Mouse (Mus musculus) neural tube, embryonic 12.5 days (tissue): ENCODE data around the gene Rwdd2a. TPM values are rescaled to one million over a fixed set of nuclear protein-coding genes. Genes with fewer than 3 reads are reported as not detected.
A peak's percentile ranks its signal among the peaks of the same experiment; 100 is the strongest.
"Not testable (repeated sequence)": the region's sequence is repeated elsewhere in the genome, so short reads cannot be mapped to it uniquely, and the experiment has no call there.

Experiments
- ATAC-seq: fragments of 200-750 bp; cut with Nextera tagmentation; 2 replicates; pipeline ENCODE4 v1.8.0; 2017; ENCODE audit warnings: low read depth, mild to moderate bottlenecking, moderate TSS enrichment, moderate library complexity; ENCODE audit not compliant: low FRiP score
- H3K27ac ChIP-seq: fragments of 300-500 bp; sonication (generic); 2 replicates; pipeline ENCODE4 v1.5.1; 2016
- H3K27me3 ChIP-seq: fragments of 300-500 bp; sonication (generic); replicated peaks from 2 replicates; pipeline ENCODE4 v1.6.1; 2016; ENCODE audit warnings: mild to moderate bottlenecking
- H3K36me3 ChIP-seq: fragments of 300-500 bp; sonication (generic); 2 replicates; pipeline ENCODE4 v1.6.1; 2016; ENCODE audit warnings: mild to moderate bottlenecking
- H3K4me1 ChIP-seq: fragments of 300-500 bp; sonication (generic); 2 replicates; pipeline ENCODE4 v1.6.1; 2016
- H3K4me2 ChIP-seq: fragments of 300-500 bp; sonication (generic); replicated peaks from 2 replicates; pipeline ENCODE4 v1.6.1; 2016; ENCODE audit warnings: mild to moderate bottlenecking
- H3K4me3 ChIP-seq: fragments of 300-500 bp; sonication (generic); 2 replicates; pipeline ENCODE4 v1.5.1; 2016
- H3K9ac ChIP-seq: fragments of 300-500 bp; sonication (generic); 2 replicates; pipeline ENCODE4 v1.6.1; 2016; ENCODE audit warnings: mild to moderate bottlenecking
- H3K9me3 ChIP-seq: fragments of 300-500 bp; sonication (generic); 2 replicates; pipeline ENCODE4 v1.6.1; 2016; ENCODE audit warnings: mild to moderate bottlenecking
- WGBS: fragments of 180-500 bp; shearing (Covaris S2); methylation state at CpG from one replicate; pipeline ENCODE4 v1.1.7; 2016; 5-methylcytosine and 5-hydroxymethylcytosine counted together
- polyA plus RNA-seq: library from polyadenylated mRNA; unstranded; fragments of >200 nt; fragmentation: Nextera tagmentation; extraction: Ambion mirVana; gene quantifications from 2 replicates; pipeline ENCODE4 v1.2.1, GENCODE M21; 2016

The Rwdd2a gene
- polyA plus RNA-seq, 1 experiment from 2014 or later, result 6.6 TPM

GRCm38 (mm10) chr9:86570261-86570890, 1.4 kb upstream of the Rwdd2a start:
- peak overlapping the region; percentile 76; the same call in 1 of the 2 replicates for H3K4me3 ChIP-seq
- H3K27me3 ChIP-seq, result no peaks in the 10 kb centered on the region
- WGBS, result 73% methylated on average over 10 of the region's 10 CpGs
- no peaks in the 10 kb centered on the region for H3K9me3 ChIP-seq
- H3K4me1 ChIP-seq, result peaks cover 16% of the 10 kb centered on the region
- ATAC-seq, result no peak
- no peak overlapping the region for H3K9ac ChIP-seq
- H3K27ac ChIP-seq, result no peak overlapping the region
- peaks cover 27% of the 10 kb centered on the region; the same call in 1 of the 2 replicates for H3K36me3 ChIP-seq
- peak overlapping the region; percentile 99 for H3K4me2 ChIP-seq

- peaks cover 22% of the 10 kb centered on the region; the same call in 1 of the 2 replicates for H3K36me3 ChIP-seq
- no peak overlapping the region for H3K27ac ChIP-seq
- no peaks in the 10 kb centered on the region for H3K27me3 ChIP-seq
- no peaks in the 10 kb centered on the region for H3K9me3 ChIP-seq
- H3K4me2 ChIP-seq, result peak overlapping the region; percentile 99
- H3K9ac ChIP-seq, result no peak overlapping the region
- 15% methylated on average over 8 of the region's 8 CpGs for WGBS
- peaks cover 16% of the 10 kb centered on the region for H3K4me1 ChIP-seq
- ATAC-seq, result no peak
- H3K4me3 ChIP-seq, result peak overlapping the region; percentile 76
Measured at GRCm38 (mm10) chr9:86570946-86571345, 845 bp upstream of the Rwdd2a start.

- no peak; the same call in 1 of the 2 replicates for ATAC-seq
Measured at GRCm38 (mm10) chr9:86572196-86572595, 405 bp downstream of the Rwdd2a start.

GRCm38 (mm10) chr9:86572636-86573291, 973 bp downstream of the Rwdd2a start:
- no peaks in the 10 kb centered on the region for H3K9me3 ChIP-seq
- peak; percentile 9; the same call in 1 of the 2 replicates for ATAC-seq
- H3K9ac ChIP-seq, result peak overlapping the region; percentile 68
- no peak overlapping the region for H3K27ac ChIP-seq
- peaks cover 16% of the 10 kb centered on the region for H3K4me1 ChIP-seq
- peak overlapping the region; percentile 76 for H3K4me3 ChIP-seq
- H3K36me3 ChIP-seq, result peaks cover 10% of the 10 kb centered on the region; the same call in 1 of the 2 replicates
- no peaks in the 10 kb centered on the region for H3K27me3 ChIP-seq
- H3K4me2 ChIP-seq, result peak overlapping the region; percentile 99
- WGBS, result 6% methylated on average over 13 of the region's 13 CpGs

More at GRCm38 (mm10) chr9:86572196-86572595, 405 bp downstream of the Rwdd2a start:
- 1% methylated on average over 25 of the region's 25 CpGs for WGBS
- Histone ChIP-seq H3K9me3 (no peaks in the 10 kb centered on the region), H3K27ac (no peak overlapping the region), H3K27me3 (no peaks in the 10 kb centered on the region), H3K9ac (peak overlapping the region; percentile 68), H3K4me2 (peak overlapping the region; percentile 99), H3K4me3 (peak overlapping the region; percentile 76), H3K36me3 (peaks cover 15% of the 10 kb centered on the region; the same call in 1 of the 2 replicates), H3K4me1 (peaks cover 16% of the 10 kb centered on the region)

GRCm38 (mm10) chr9:86573616-86574303, 2.0 kb downstream of the Rwdd2a start:
- H3K27me3 ChIP-seq, result no peaks in the 10 kb centered on the region
- H3K4me1 ChIP-seq, result peaks cover 16% of the 10 kb centered on the region
- no peaks in the 10 kb centered on the region for H3K9me3 ChIP-seq
- H3K9ac ChIP-seq, result no peak overlapping the region
- no peak overlapping the region for H3K4me2 ChIP-seq
- no peak for ATAC-seq
- 86% methylated on average over 20 of the region's 20 CpGs for WGBS
- H3K36me3 ChIP-seq, result peaks cover 7% of the 10 kb centered on the region; the same call in 1 of the 2 replicates
- H3K27ac ChIP-seq, result no peak overlapping the region
- H3K4me3 ChIP-seq, result no peak overlapping the region

- Histone ChIP-seq H3K27ac (no peak overlapping the region), H3K9ac (no peak overlapping the region), H3K4me2 (no peak overlapping the region), H3K36me3 (no peaks in the 10 kb centered on the region), H3K4me3 (no peak overlapping the region), H3K27me3 (no peaks in the 10 kb centered on the region), H3K9me3 (no peaks in the 10 kb centered on the region), H3K4me1 (peaks cover 15% of the 10 kb centered on the region)
- no peak for ATAC-seq
- WGBS, result 94% methylated on average over 6 of the region's 6 CpGs
Measured at GRCm38 (mm10) chr9:86575178-86575577, 3.4 kb downstream of the Rwdd2a start.

- H3K27ac ChIP-seq, result no peak overlapping the region
- ATAC-seq, result no peak
- no peaks in the 10 kb centered on the region for H3K4me1 ChIP-seq
- no peak overlapping the region for H3K9ac ChIP-seq
- WGBS, result 93% methylated on average over 10 of the region's 10 CpGs
- no peaks in the 10 kb centered on the region for H3K27me3 ChIP-seq
- H3K4me3 ChIP-seq, result no peak overlapping the region
- no peaks in the 10 kb centered on the region for H3K9me3 ChIP-seq
- no peaks in the 10 kb centered on the region for H3K36me3 ChIP-seq
- no peak overlapping the region for H3K4me2 ChIP-seq
Measured at GRCm38 (mm10) chr9:86579657-86580056, 7.9 kb downstream of the Rwdd2a start.

GRCm38 (mm10) chr9:86583740-86584139, 11.9 kb downstream of the Rwdd2a start:
- no peaks in the 10 kb centered on the region for H3K27me3 ChIP-seq
- no peak overlapping the region for H3K9ac ChIP-seq
- no peaks in the 10 kb centered on the region for H3K4me1 ChIP-seq
- H3K9me3 ChIP-seq, result no peaks in the 10 kb centered on the region
- H3K36me3 ChIP-seq, result no peaks in the 10 kb centered on the region
- ATAC-seq, result no peak
- H3K4me2 ChIP-seq, result no peak overlapping the region
- H3K4me3 ChIP-seq, result no peak overlapping the region
- H3K27ac ChIP-seq, result no peak overlapping the region
- WGBS, result 54% methylated on average over 3 of the region's 3 CpGs

GRCm38 (mm10) chr9:86587019-86587795, 15.4 kb downstream of the Rwdd2a start:
- 93% methylated on average over 11 of the region's 11 CpGs for WGBS
- Histone ChIP-seq H3K9me3 (no peaks in the 10 kb centered on the region), H3K27me3 (no peaks in the 10 kb centered on the region), H3K36me3 (no peaks in the 10 kb centered on the region), H3K4me2 (no peak overlapping the region), H3K4me3 (no peak overlapping the region), H3K9ac (no peak overlapping the region), H3K27ac (no peak overlapping the region), H3K4me1 (no peaks in the 10 kb centered on the region)
- ATAC-seq, result no peak

- Histone ChIP-seq H3K4me3 (no peak overlapping the region), H3K9me3 (no peaks in the 10 kb centered on the region), H3K27ac (no peak overlapping the region), H3K27me3 (no peaks in the 10 kb centered on the region), H3K9ac (no peak overlapping the region), H3K4me2 (no peak overlapping the region), H3K36me3 (no peaks in the 10 kb centered on the region), H3K4me1 (no peaks in the 10 kb centered on the region)
- no peak for ATAC-seq
- WGBS, result 82% methylated on average over 19 of the region's 19 CpGs
Measured at GRCm38 (mm10) chr9:86592676-86593668, 21.2 kb downstream of the Rwdd2a start.

- not testable (repeated sequence) for H3K9me3 ChIP-seq, H3K4me1 ChIP-seq, H3K36me3 ChIP-seq, H3K27me3 ChIP-seq, H3K27ac ChIP-seq, H3K9ac ChIP-seq, ATAC-seq, H3K4me2 ChIP-seq, H3K4me3 ChIP-seq
- WGBS, result 83% methylated on average over 10 of the region's 10 CpGs
Measured at GRCm38 (mm10) chr9:86594357-86594767, 22.6 kb downstream of the Rwdd2a start.
